Mouse (Mus musculus) intestine, embryonic 16.5 days (tissue): Measurements from ENCODE around the gene Map3k5. TPM values are rescaled to one million over a fixed set of nuclear protein-coding genes. Genes with fewer than 3 reads are reported as not detected.

Experiments
- ATAC-seq: fragments of 200-750 bp; cut with Nextera tagmentation; 2 replicates; pipeline ENCODE4 v1.8.0; 2017; ENCODE audit warnings: moderate TSS enrichment, moderate library complexity
- H3K27ac ChIP-seq: fragments of 300-500 bp; sonication (generic); 2 replicates; pipeline ENCODE4 v1.5.1; 2014; ENCODE audit warnings: mild to moderate bottlenecking, low read length
- H3K27me3 ChIP-seq: fragments of 300-500 bp; sonication (generic); replicated peaks from 2 replicates; pipeline ENCODE4 v1.6.1; 2014; ENCODE audit warnings: low read length, control low read depth, mixed read lengths; ENCODE audit not compliant: control insufficient read depth, insufficient read depth
- H3K36me3 ChIP-seq: fragments of 300-500 bp; sonication (generic); 2 replicates; pipeline ENCODE4 v1.6.1; 2014; ENCODE audit warnings: low read length, control low read depth; ENCODE audit not compliant: control insufficient read depth, insufficient read depth
- H3K4me1 ChIP-seq: fragments of 300-500 bp; sonication (generic); 2 replicates; pipeline ENCODE4 v1.6.1; 2014; ENCODE audit warnings: low read length, control low read depth, mixed read lengths; ENCODE audit not compliant: control insufficient read depth, insufficient read depth
- H3K4me2 ChIP-seq: fragments of 300-500 bp; sonication (generic); 2 replicates; pipeline ENCODE4 v1.6.1; 2014; ENCODE audit warnings: low read depth, low read length, control low read depth
- H3K4me3 ChIP-seq: fragments of 300-500 bp; sonication (generic); 2 replicates; pipeline ENCODE4 v1.5.1; 2014; ENCODE audit warnings: mild to moderate bottlenecking, low read length
- H3K9ac ChIP-seq: fragments of 300-500 bp; sonication (generic); 2 replicates; pipeline ENCODE4 v1.6.1; 2014; ENCODE audit warnings: low read depth, low read length
- H3K9me3 ChIP-seq: fragments of 300-500 bp; sonication (generic); 2 replicates; pipeline ENCODE4 v1.6.1; 2016; ENCODE audit warnings: low read length, control low read depth; ENCODE audit not compliant: control insufficient read depth
- WGBS: fragments of 180-500 bp; shearing (Covaris S2); extraction: QIAGEN DNeasy Blood & Tissue Kit; methylation state at CpG from one replicate; pipeline ENCODE4 v1.1.7; 2014; 5-methylcytosine and 5-hydroxymethylcytosine counted together
- polyA plus RNA-seq: library from polyadenylated mRNA; unstranded; fragments of >200 nt; fragmentation: Nextera tagmentation; extraction: Ambion mirVana; gene quantifications from 2 replicates; pipeline ENCODE4 v1.2.1, GENCODE M21; 2015

Map3k5 gene
- polyA plus RNA-seq, 1 experiment from 2014 or later: 1.4 TPM

DNA sequence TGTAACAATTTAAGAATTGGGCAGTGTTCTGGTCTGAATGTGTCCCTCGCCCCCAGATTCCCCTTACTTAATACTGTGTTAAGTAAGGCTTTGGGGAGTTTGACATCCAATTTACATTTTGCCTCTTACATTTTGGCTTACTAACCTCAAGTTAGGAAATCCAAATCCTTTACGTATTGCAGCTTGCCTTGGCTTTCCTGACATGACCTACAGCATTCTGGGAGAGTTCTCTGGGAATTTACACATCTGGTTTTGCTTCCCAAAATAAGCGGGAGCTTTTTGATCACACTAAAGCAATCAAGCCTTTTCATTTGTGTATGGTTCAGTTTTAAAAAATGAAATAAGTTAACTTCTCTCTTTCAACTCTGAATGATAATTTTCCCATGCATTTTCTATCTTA lies 1.3 kb upstream of the Map3k5 start:
- Histone ChIP-seq H3K4me2 (peak overlapping the region; percentile 96), H3K9me3 (no peaks in the 10 kb centered on the region), H3K27me3 (no peaks in the 10 kb centered on the region), H3K4me3 (peak overlapping the region; percentile 79), H3K4me1 (peaks cover 12% of the 10 kb centered on the region; the same call in 1 of the 2 replicates), H3K9ac (no peak overlapping the region), H3K27ac (no peak overlapping the region), H3K36me3 (no peaks in the 10 kb centered on the region)
- no peak for ATAC-seq
- 36% methylated on average over 3 of the region's 3 CpGs for WGBS

DNA sequence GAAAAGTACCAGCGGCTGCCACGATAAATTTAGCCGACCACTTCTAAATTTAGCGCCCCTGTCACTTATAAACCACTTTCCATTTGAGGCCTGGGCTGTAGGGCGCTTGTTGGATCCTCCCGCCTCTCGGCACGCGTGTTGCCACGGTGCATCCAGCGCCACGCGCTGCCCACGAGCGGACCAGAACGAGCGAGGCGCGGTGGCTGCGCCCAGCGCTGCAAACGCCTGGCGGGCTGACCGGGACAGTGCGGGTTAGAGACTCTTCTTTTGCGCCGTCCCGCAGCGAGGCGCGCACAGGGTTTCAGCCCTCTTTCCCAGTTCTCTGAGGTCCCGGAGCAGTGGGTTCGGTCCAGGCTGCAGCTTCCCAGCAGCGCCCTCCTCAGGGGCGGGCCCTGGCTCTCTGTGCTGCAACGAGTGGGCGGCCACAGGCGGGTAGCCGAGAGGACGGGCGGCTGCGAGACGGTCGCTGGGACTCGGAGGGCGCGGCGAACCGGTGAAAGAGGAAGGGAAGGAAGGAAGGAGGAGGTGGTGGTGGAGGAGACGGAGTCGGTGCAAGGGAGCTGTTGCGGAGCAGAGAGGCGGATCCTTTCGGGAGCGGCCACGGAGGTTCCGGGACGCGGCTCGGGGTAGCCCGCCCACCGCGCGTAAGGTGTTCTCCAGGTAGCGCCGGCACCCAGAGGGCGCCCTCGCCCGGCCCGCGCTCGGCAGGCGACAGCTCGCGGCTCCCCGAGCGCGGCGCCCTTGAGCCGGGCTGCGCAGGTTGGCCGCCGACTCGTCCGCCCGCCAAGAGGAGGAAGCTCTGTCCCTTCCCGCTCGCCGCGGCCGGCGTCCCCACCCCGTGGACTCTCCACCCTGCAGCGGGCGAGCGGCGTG lies 525 bp upstream of the Map3k5 start:
- Histone ChIP-seq H3K4me1 (peaks cover 16% of the 10 kb centered on the region), H3K36me3 (no peaks in the 10 kb centered on the region), H3K9me3 (no peaks in the 10 kb centered on the region), H3K27ac (peak overlapping the region; percentile 91), H3K9ac (peak overlapping the region; percentile 84), H3K27me3 (no peaks in the 10 kb centered on the region), H3K4me2 (peak overlapping the region; percentile 96), H3K4me3 (peak overlapping the region; percentile 79)
- under 1% methylated on average over 88 of the region's 97 CpGs for WGBS
- peak; percentile 94 for ATAC-seq

DNA sequence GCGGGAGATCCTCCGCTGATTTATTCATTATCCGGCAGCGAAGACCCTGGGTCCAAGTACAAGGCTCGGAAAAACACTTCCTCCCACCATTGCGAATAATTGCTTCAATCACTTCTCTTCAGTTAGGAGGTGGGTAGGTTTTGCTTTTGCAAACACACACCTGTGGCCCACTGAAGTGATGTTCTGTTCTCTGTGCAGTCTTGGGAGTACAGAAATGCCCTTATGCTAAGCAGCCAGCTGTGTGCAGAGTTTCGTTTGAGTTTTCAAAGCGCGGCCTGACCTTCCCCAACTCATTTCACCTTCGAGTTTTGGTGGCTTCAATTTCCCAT lies 987 bp downstream of the Map3k5 start:
- WGBS: 5% methylated on average over 10 of the region's 10 CpGs
- Histone ChIP-seq H3K9me3 (no peaks in the 10 kb centered on the region), H3K4me1 (peaks cover 21% of the 10 kb centered on the region), H3K4me3 (peak overlapping the region; percentile 79), H3K27me3 (no peaks in the 10 kb centered on the region), H3K9ac (peak overlapping the region; percentile 84), H3K4me2 (peak overlapping the region; percentile 96), H3K36me3 (no peaks in the 10 kb centered on the region), H3K27ac (no peak overlapping the region)
- ATAC-seq: no peak

DNA sequence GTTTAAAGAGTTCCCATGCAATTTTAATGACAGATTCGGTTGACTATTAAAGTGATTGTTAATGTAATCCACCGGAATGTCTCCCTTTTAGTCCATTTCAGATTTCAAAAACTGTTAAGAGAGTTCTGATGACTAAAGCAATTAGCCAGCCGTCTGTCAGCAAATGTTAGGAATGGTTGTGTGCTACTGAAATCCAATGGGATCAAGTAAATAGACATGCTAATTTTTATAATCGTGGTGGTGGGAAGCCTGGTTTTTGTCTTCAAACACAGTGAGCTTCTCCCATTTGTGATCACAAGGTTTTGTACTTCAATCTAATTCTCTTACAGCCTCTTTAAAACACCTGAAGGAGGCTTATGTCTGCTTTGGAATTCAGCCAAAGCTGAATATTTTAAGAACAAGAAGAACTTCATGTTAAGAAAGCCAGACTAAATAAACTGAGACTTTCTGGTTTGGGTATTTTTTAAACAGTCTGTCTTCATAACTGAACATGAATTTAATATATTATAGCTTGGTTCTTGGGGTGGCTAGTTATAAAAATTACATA lies 1.6 kb downstream of the Map3k5 start:
- no peak overlapping the region for H3K4me2 ChIP-seq
- peaks cover 24% of the 10 kb centered on the region for H3K4me1 ChIP-seq
- no peaks in the 10 kb centered on the region for H3K9me3 ChIP-seq
- no peaks in the 10 kb centered on the region for H3K36me3 ChIP-seq
- no peaks in the 10 kb centered on the region for H3K27me3 ChIP-seq
- WGBS: 53% methylated on average over 4 of the region's 4 CpGs
- H3K9ac ChIP-seq: no peak overlapping the region
- no peak for ATAC-seq
- no peak overlapping the region for H3K27ac ChIP-seq
- no peak overlapping the region for H3K4me3 ChIP-seq

DNA sequence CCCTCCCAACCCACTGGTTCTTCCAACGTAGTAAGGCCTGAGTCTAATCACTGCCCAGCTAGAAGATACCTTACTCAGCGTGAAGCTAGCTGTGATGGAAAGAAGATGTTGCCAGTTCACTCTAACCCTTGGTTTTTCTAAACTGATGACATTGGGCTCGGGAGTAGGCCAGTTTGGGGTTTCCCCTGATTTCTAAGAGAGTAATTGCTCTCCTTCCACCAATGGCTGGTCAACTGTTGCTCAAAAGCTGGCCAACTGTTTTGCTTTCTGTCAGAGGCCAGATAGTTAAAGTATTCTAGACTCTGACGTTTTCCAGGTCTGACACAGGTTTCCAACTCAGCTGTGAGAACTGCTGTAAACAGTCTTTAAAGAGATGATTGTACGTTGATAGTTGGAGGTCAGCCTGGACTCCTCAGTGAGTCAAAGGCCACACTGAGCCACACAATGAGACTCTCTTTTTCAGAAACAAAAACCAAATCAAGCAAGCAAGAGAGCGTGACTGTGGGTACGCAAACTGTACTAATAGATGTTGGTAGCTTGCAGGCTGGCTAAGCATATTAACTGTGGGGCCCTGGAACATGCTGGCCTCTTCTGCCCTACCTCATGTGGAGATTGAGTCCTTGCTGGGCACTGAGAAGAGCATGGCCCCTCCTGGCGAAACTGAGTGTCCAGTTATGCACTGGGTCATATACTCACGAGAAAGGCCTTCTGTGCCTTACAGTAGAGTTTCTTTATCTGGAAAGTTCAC lies 2.9 kb downstream of the Map3k5 start:
- ATAC-seq: no peak
- WGBS: 65% methylated on average over 9 of the region's 9 CpGs
- H3K4me3 ChIP-seq: no peak overlapping the region
- 0 out of 2 replicates have a peak overlapping the region, but pooled peaks have one; percentile 6 for H3K4me2 ChIP-seq
- H3K27ac ChIP-seq: no peak overlapping the region
- H3K36me3 ChIP-seq: no peaks in the 10 kb centered on the region
- no peak overlapping the region for H3K9ac ChIP-seq
- H3K4me1 ChIP-seq: peaks cover 24% of the 10 kb centered on the region
- no peaks in the 10 kb centered on the region for H3K9me3 ChIP-seq
- H3K27me3 ChIP-seq: no peaks in the 10 kb centered on the region

DNA sequence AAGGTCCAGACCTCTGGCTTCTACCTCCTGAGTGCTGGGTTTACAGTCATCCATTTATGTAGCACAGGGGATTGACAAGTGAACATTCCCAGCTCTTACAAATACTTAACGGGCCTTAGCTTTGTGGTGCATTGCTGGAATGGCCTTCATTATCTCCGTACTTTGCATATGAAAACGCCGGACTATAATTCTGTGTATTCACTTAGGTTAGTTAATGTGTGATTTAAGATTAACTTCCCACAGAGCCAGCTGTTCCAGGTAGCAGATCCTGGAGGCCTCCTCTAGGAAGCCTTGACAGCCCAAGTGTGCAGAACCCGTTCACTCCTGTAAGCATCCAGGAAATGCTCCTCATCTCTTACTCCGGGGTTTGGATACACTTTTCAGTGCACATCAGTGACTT lies 4.5 kb downstream of the Map3k5 start:
- H3K4me2 ChIP-seq: no peak overlapping the region
- peaks cover 24% of the 10 kb centered on the region for H3K4me1 ChIP-seq

DNA sequence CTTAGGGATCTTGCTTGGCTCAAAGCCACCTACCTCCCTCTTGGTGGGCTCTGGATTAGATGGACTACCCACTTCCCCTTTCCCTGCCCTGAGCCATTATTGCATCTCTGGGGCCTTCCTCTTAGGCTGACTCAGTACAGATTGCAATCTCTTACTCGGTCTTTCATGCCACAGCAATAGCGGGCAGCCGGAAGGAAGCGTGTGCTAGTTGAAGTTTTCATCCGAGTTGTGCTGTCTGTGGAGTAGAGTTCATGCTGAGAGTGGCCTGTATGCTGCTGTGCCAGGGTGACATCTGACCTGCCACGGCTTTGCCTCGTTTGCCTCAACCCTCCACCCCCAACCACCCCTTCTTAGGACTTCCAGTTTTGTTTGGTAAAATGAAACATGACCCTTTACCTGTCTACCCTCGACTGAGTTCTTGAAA lies 5.0 kb downstream of the Map3k5 start:
- Histone ChIP-seq H3K4me1 (peaks cover 24% of the 10 kb centered on the region), H3K36me3 (no peaks in the 10 kb centered on the region), H3K27ac (no peak overlapping the region), H3K4me2 (no peak overlapping the region), H3K4me3 (no peak overlapping the region), H3K27me3 (no peaks in the 10 kb centered on the region), H3K9me3 (no peaks in the 10 kb centered on the region), H3K9ac (no peak overlapping the region)
- WGBS: 62% methylated on average over 8 of the region's 8 CpGs
- no peak for ATAC-seq

More for the DNA sequence above, 4.5 kb downstream of the Map3k5 start:
- ATAC-seq: no peak
- H3K9ac ChIP-seq: no peak overlapping the region
- no peaks in the 10 kb centered on the region for H3K9me3 ChIP-seq
- no peaks in the 10 kb centered on the region for H3K27me3 ChIP-seq
- WGBS: 73% methylated on average over 6 of the region's 6 CpGs
- H3K36me3 ChIP-seq: no peaks in the 10 kb centered on the region
- no peak overlapping the region for H3K4me3 ChIP-seq
- no peak overlapping the region for H3K27ac ChIP-seq

DNA sequence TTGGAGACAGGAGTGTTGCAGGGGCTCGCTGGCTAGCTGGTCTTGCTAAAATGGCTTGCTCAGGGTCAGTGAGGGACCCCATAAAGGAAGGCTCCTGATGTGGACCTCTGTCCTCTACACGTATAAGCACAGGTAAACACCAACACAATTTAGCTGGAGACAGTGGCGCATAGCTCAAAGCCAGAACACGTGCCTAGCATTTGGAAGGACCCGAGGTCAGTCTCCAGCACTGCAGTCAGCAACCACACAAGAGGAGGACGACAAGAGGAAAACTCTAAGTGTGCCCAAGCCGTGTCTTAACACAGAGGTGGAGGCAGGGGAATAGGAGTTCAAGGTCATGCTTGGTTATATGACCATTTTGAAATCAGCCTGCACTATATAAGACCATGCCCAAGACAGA lies 5.9 kb downstream of the Map3k5 start:
- Histone ChIP-seq H3K4me3 (no peak overlapping the region), H3K36me3 (no peaks in the 10 kb centered on the region), H3K9ac (no peak overlapping the region), H3K27me3 (no peaks in the 10 kb centered on the region), H3K9me3 (no peaks in the 10 kb centered on the region), H3K27ac (no peak overlapping the region), H3K4me1 (peaks cover 24% of the 10 kb centered on the region), H3K4me2 (no peak overlapping the region)
- WGBS: 90% methylated on average over 7 of the region's 7 CpGs
- no peak for ATAC-seq

DNA sequence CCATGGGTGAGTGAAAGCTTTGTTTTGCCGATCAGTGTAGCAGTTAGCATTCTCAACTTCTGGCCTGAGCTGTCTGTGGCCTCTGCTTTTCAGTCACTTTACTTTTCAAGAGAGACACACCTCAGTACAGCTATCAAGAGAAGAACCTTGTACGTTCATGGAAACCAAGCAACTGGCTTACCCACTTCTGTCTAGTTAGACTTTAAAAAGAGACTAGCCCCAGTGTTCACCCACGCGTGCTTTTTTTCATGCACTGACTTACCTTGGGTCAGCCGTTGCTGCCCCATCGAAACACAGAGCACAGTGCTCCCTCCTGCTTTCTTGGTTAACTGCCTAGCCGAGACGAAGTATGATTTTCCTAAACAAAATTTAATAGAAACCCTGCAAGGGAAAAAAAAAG lies 6.4 kb downstream of the Map3k5 start:
- ATAC-seq: no peak
- H3K27ac ChIP-seq: no peak overlapping the region
- no peak overlapping the region for H3K4me2 ChIP-seq
- 85% methylated on average over 8 of the region's 8 CpGs for WGBS
- H3K4me1 ChIP-seq: peaks cover 24% of the 10 kb centered on the region
- H3K36me3 ChIP-seq: no peaks in the 10 kb centered on the region
- H3K4me3 ChIP-seq: no peak overlapping the region
- H3K27me3 ChIP-seq: no peaks in the 10 kb centered on the region
- H3K9ac ChIP-seq: no peak overlapping the region
- no peaks in the 10 kb centered on the region for H3K9me3 ChIP-seq
